Mouse (Mus musculus): ENCODE results near the gene Dhodh. TPM values are rescaled to one million over a fixed set of nuclear protein-coding genes. Genes with fewer than 3 reads are reported as not detected.

Gene Dhodh
- polyA plus RNA-seq (2012; rRNA removed): 18.4 and 21.7 TPM in 2 replicates

GRCm38 (mm10) chr8:109608271-109609152 is at the start of gene Dhodh:
Dhodh (minus strand) TSS chr8:109608673.
- TF ChIP-seq CTCF (IDR thresholded peaks at IDR 0.05; ENCODE audit: extremely low read depth, insufficient read depth, insufficient read length, insufficient replicate concordance): no peak
- Histone ChIP-seq H3K4me1 (ENCODE audit: control insufficient read depth, insufficient read depth, insufficient read length) (no peaks in the 10 kb centered on the region; the same call in 1 of the 2 replicates), H3K4me3 (ENCODE audit: extremely low read depth, insufficient read depth, insufficient read length) (peak within 1 kb of the TSS; percentile 64), H3K27ac (ENCODE audit: insufficient read depth, low read length) (peak within 1 kb of the TSS; percentile 90), H3K27me3 (ENCODE audit: control insufficient read depth, insufficient read depth, low read length) (no peaks in the 10 kb centered on the region), H3K36me3 (ENCODE audit: control insufficient read depth, insufficient read depth, low read length) (peaks cover 6% of the 10 kb centered on the region)
- under 1% methylated on average over 42 of the region's 42 CpGs for WGBS
- peak; percentile 94 to 97 for DNase-seq (ENCODE audit: low read depth in 1 of 2, low spot score in 2 of 2)

GRCm38 (mm10) chr8:109656860-109657259 is 48.4 kb upstream of the Dhodh start:
- Histone ChIP-seq H3K4me3 (ENCODE audit: extremely low read depth, insufficient read depth, insufficient read length) (no peak overlapping the region), H3K27me3 (ENCODE audit: control insufficient read depth, insufficient read depth, low read length) (no peaks in the 10 kb centered on the region), H3K36me3 (ENCODE audit: control insufficient read depth, insufficient read depth, low read length) (no peaks in the 10 kb centered on the region), H3K4me1 (ENCODE audit: control insufficient read depth, insufficient read depth, insufficient read length) (no peaks in the 10 kb centered on the region), H3K27ac (ENCODE audit: insufficient read depth, low read length) (no peak overlapping the region)
- 75% methylated on average over 3 of the region's 3 CpGs for WGBS
- TF ChIP-seq CTCF (IDR thresholded peaks at IDR 0.05; ENCODE audit: extremely low read depth, insufficient read depth, insufficient read length, insufficient replicate concordance): no peak
- no peak for TF ChIP-seq POLR2A (IDR thresholded peaks at IDR 0.05; ENCODE audit: low read depth, low read length)
- DNase-seq (ENCODE audit: low read depth in 1 of 2, low spot score in 2 of 2): no peak

GRCm38 (mm10) chr8:109650801-109651200 is 42.3 kb upstream of the Dhodh start:
- no peak overlapping the region for H3K4me3 ChIP-seq (ENCODE audit: extremely low read depth, insufficient read depth, insufficient read length)
- no peak for DNase-seq (ENCODE audit: low read depth in 1 of 2, low spot score in 2 of 2)
- 78% methylated on average over 10 of the region's 10 CpGs for WGBS
- no peaks in the 10 kb centered on the region for H3K27me3 ChIP-seq (ENCODE audit: control insufficient read depth, insufficient read depth, low read length)
- TF ChIP-seq CTCF (IDR thresholded peaks at IDR 0.05; ENCODE audit: extremely low read depth, insufficient read depth, insufficient read length, insufficient replicate concordance) (no peak), POLR2A (IDR thresholded peaks at IDR 0.05; ENCODE audit: low read depth, low read length) (no peak)
- no peaks in the 10 kb centered on the region for H3K36me3 ChIP-seq (ENCODE audit: control insufficient read depth, insufficient read depth, low read length)
- no peaks in the 10 kb centered on the region for H3K4me1 ChIP-seq (ENCODE audit: control insufficient read depth, insufficient read depth, insufficient read length)
- no peak overlapping the region for H3K27ac ChIP-seq (ENCODE audit: insufficient read depth, low read length)

- no peaks in the 10 kb centered on the region for H3K36me3 ChIP-seq (ENCODE audit: control insufficient read depth, insufficient read depth, low read length)
Measured at GRCm38 (mm10) chr8:109648469-109648868, 40.0 kb upstream of the Dhodh start.

GRCm38 (mm10) chr8:109647331-109647730 is 38.9 kb upstream of the Dhodh start:
- no peak overlapping the region for H3K4me3 ChIP-seq (ENCODE audit: extremely low read depth, insufficient read depth, insufficient read length)
- no peaks in the 10 kb centered on the region for H3K36me3 ChIP-seq (ENCODE audit: control insufficient read depth, insufficient read depth, low read length)
- no peaks in the 10 kb centered on the region for H3K27me3 ChIP-seq (ENCODE audit: control insufficient read depth, insufficient read depth, low read length)
- WGBS: 85% methylated on average over 11 of the region's 11 CpGs
- no peak for DNase-seq (ENCODE audit: low read depth in 1 of 2, low spot score in 2 of 2)
- TF ChIP-seq POLR2A (IDR thresholded peaks at IDR 0.05; ENCODE audit: low read depth, low read length) (no peak), CTCF (IDR thresholded peaks at IDR 0.05; ENCODE audit: extremely low read depth, insufficient read depth, insufficient read length, insufficient replicate concordance) (no peak)
- no peaks in the 10 kb centered on the region for H3K4me1 ChIP-seq (ENCODE audit: control insufficient read depth, insufficient read depth, insufficient read length)
- no peak overlapping the region for H3K27ac ChIP-seq (ENCODE audit: insufficient read depth, low read length)

More at GRCm38 (mm10) chr8:109648469-109648868, 40.0 kb upstream of the Dhodh start:
- H3K27me3 ChIP-seq (ENCODE audit: control insufficient read depth, insufficient read depth, low read length): no peaks in the 10 kb centered on the region
- H3K27ac ChIP-seq (ENCODE audit: insufficient read depth, low read length): no peak overlapping the region
- WGBS: 85% methylated on average over 7 of the region's 7 CpGs
- no peaks in the 10 kb centered on the region for H3K4me1 ChIP-seq (ENCODE audit: control insufficient read depth, insufficient read depth, insufficient read length)
- no peak for TF ChIP-seq CTCF (IDR thresholded peaks at IDR 0.05; ENCODE audit: extremely low read depth, insufficient read depth, insufficient read length, insufficient replicate concordance)
- no peak for TF ChIP-seq POLR2A (IDR thresholded peaks at IDR 0.05; ENCODE audit: low read depth, low read length)
- no peak for DNase-seq (ENCODE audit: low read depth in 1 of 2, low spot score in 2 of 2)
- H3K4me3 ChIP-seq (ENCODE audit: extremely low read depth, insufficient read depth, insufficient read length): no peak overlapping the region

GRCm38 (mm10) chr8:109641236-109641635 is 32.8 kb upstream of the Dhodh start:
- Histone ChIP-seq H3K4me1 (ENCODE audit: control insufficient read depth, insufficient read depth, insufficient read length) (no peaks in the 10 kb centered on the region), H3K27ac (ENCODE audit: insufficient read depth, low read length) (no peak overlapping the region), H3K4me3 (ENCODE audit: extremely low read depth, insufficient read depth, insufficient read length) (no peak overlapping the region), H3K27me3 (ENCODE audit: control insufficient read depth, insufficient read depth, low read length) (no peaks in the 10 kb centered on the region), H3K36me3 (ENCODE audit: control insufficient read depth, insufficient read depth, low read length) (no peaks in the 10 kb centered on the region)
- WGBS: 80% methylated on average over 5 of the region's 5 CpGs
- TF ChIP-seq CTCF (IDR thresholded peaks at IDR 0.05; ENCODE audit: extremely low read depth, insufficient read depth, insufficient read length, insufficient replicate concordance): no peak
- no peak for TF ChIP-seq POLR2A (IDR thresholded peaks at IDR 0.05; ENCODE audit: low read depth, low read length)
- DNase-seq (ENCODE audit: low read depth in 1 of 2, low spot score in 2 of 2): no peak

GRCm38 (mm10) chr8:109640410-109640809 is 31.9 kb upstream of the Dhodh start:
- Histone ChIP-seq H3K4me3 (ENCODE audit: extremely low read depth, insufficient read depth, insufficient read length) (no peak overlapping the region), H3K27me3 (ENCODE audit: control insufficient read depth, insufficient read depth, low read length) (no peaks in the 10 kb centered on the region), H3K36me3 (ENCODE audit: control insufficient read depth, insufficient read depth, low read length) (no peaks in the 10 kb centered on the region), H3K4me1 (ENCODE audit: control insufficient read depth, insufficient read depth, insufficient read length) (no peaks in the 10 kb centered on the region), H3K27ac (ENCODE audit: insufficient read depth, low read length) (no peak overlapping the region)
- 70% methylated on average over 7 of the region's 7 CpGs for WGBS
- no peak for DNase-seq (ENCODE audit: low read depth in 1 of 2, low spot score in 2 of 2)
- no peak for TF ChIP-seq CTCF (IDR thresholded peaks at IDR 0.05; ENCODE audit: extremely low read depth, insufficient read depth, insufficient read length, insufficient replicate concordance)
- TF ChIP-seq POLR2A (IDR thresholded peaks at IDR 0.05; ENCODE audit: low read depth, low read length): no peak

All from spleen, adult 2 months (tissue).